ENCODE assay signal across 24 mouse cellular contexts in the genomic region with DNA sequence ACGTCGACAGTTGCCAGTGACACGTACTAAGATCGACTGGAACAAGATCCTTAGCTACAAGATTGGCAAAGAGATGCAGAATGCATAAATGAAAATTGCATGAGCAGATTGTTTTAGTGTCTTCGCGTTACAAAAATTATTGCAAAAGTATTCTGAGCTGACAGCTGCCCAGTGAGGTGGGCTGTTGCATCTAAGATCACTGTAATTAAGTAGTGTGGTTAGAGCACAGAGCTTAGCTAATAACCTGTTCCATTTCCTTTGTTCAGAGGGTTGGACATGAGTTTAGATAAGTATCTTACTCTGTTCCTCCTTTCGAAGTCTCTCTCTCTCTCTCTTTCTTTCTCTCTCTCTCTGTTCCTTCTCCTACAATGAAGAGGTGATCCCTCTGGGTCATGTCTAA.
"Had no signal": no experiment of that assay in that cellular context is flagged by ENCODE, and none has a peak within 500 bp of the region (broad histone marks: within the 10 kb centered on the region; RNA-seq: fewer than 3 reads in every experiment).

No protein-coding gene starts in this region.

- H3K27me3 ChIP-seq: heart, embryonic 12.5 days; hindbrain, embryonic 12.5 days; intestine, embryonic 15.5 days; limb, embryonic 12.5 days had no signal

- H3K4me3 ChIP-seq: heart, embryonic 10.5 days; heart, embryonic 12.5 days; hindbrain, embryonic 10.5 days; hindbrain, embryonic 12.5 days; intestine, embryonic 15.5 days; left cerebral cortex, adult 2 months; limb, embryonic 10.5 days; limb, embryonic 12.5 days had no signal

- H3K9me3 ChIP-seq: heart, embryonic 10.5 days; heart, embryonic 12.5 days; hindbrain, embryonic 10.5 days; hindbrain, embryonic 12.5 days; intestine, embryonic 15.5 days; limb, embryonic 10.5 days; limb, embryonic 12.5 days had no signal

- H3K4me2 ChIP-seq: heart, embryonic 12.5 days; hindbrain, embryonic 12.5 days; hindbrain, embryonic 14.5 days; intestine, embryonic 15.5 days; limb, embryonic 12.5 days; liver, embryonic 11.5 days had no signal

- ATAC-seq: hindbrain, embryonic 16.5 days; inflammation-experienced regulatory T-cells, adult 6 months; intestine, embryonic 15.5 days; intestine, postnatal 0 days had no signal

- H3K4me1 ChIP-seq: heart, embryonic 10.5 days; heart, embryonic 12.5 days; hindbrain, embryonic 10.5 days; hindbrain, embryonic 12.5 days; intestine, embryonic 15.5 days; limb, embryonic 10.5 days; limb, embryonic 12.5 days had no signal

- H3K27ac ChIP-seq: heart, embryonic 10.5 days; hindbrain, embryonic 10.5 days; hindbrain, embryonic 12.5 days; hindbrain, embryonic 14.5 days; intestine, embryonic 15.5 days; left cerebral cortex, adult 2 months; limb, embryonic 10.5 days; limb, embryonic 12.5 days had no signal

- DNase-seq: gastrocnemius, postnatal 14 days; gastrocnemius, postnatal 36 days; heart, adult 18-20 months; heart, postnatal 10 days; heart, postnatal 4 days; kidney, adult 18-20 months; kidney, adult 8-10 months; kidney, postnatal 10 days; kidney, postnatal 25 days; kidney, postnatal 4 days; liver had no signal

- H3K9ac ChIP-seq: heart, embryonic 12.5 days; hindbrain, embryonic 12.5 days; hindbrain, embryonic 14.5 days; intestine, embryonic 15.5 days; limb, embryonic 12.5 days had no signal
